ENCODE assay signal across 11 mouse cellular contexts in the genomic region with DNA sequence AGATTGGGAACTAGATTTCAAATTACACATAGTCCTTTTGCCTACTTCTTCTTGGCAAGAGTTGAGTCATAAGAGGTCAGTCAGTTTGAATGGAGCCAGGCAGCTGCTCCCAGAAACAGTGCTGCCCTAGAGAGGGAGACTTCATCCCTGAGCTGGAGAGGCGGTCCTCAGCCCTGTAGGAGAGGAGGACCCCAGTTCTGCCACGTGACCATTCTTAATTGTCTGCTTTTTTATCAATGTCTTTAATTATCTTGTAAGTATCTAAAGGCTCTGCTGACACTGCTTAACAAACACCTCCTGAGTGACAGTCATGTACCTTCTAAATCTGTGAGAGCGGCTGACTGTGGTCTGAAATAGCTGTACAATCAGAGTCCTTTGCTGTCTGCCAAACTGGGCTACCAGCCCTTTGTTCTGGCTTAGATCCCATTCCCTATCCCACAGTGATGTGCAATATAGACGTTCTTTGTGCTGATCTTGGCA. TPM values are rescaled to one million over a fixed set of nuclear protein-coding genes. Genes with fewer than 3 reads are reported as not detected.
DNase-seq lines count a peak whose midpoint lies in the region; ATAC-seq and TF ChIP-seq lines count a peak whose summit lies in the region.
"Had no signal": no experiment of that assay in that cellular context is flagged by ENCODE, and none has a peak within 500 bp of the region (broad histone marks: within the 10 kb centered on the region; RNA-seq: fewer than 3 reads in every experiment).

No protein-coding gene starts in this region.

- ATAC-seq in lung, embryonic 16.5 days (ENCODE audit: low read depth), result peak; percentile 62
- peak; percentile 89 for ATAC-seq in heart, embryonic 16.5 days (replicated peaks; ENCODE audit: extremely low read depth, insufficient read depth, low FRiP score)
- ATAC-seq in midbrain, embryonic 15.5 days (replicated peaks), result 0 out of 2 replicates have a peak, but pooled peaks have one; percentile 33

- no peaks in the 10 kb centered on the region for H3K27me3 ChIP-seq in lung, embryonic 16.5 days (ENCODE audit: control insufficient read depth, insufficient read depth, low read depth, low read length)
- H3K27me3 ChIP-seq in heart, embryonic 16.5 days (ENCODE audit: control insufficient read depth, insufficient read depth, low read length), result no peaks in the 10 kb centered on the region
- no peaks in the 10 kb centered on the region for H3K27me3 ChIP-seq in midbrain, embryonic 15.5 days (replicated peaks)
- H3K27me3 ChIP-seq: embryonic facial prominence, embryonic 13.5 days had no signal

- no peak overlapping the region for H3K9ac ChIP-seq in lung, embryonic 16.5 days (ENCODE audit: low read length)
- H3K9ac ChIP-seq in heart, embryonic 16.5 days (ENCODE audit: low read length), result peak overlapping the region; percentile 11; the same call in 1 of the 2 replicates
- no peak overlapping the region for H3K9ac ChIP-seq in midbrain, embryonic 15.5 days
- H3K9ac ChIP-seq: embryonic facial prominence, embryonic 13.5 days had no signal

- H3K27ac ChIP-seq in lung, embryonic 16.5 days (ENCODE audit: low read length), result no peak overlapping the region
- peak overlapping the region; percentile 87 for H3K27ac ChIP-seq in heart, embryonic 16.5 days (ENCODE audit: low read length)
- H3K27ac ChIP-seq in midbrain, embryonic 15.5 days, result no peak overlapping the region
- H3K27ac ChIP-seq: embryonic facial prominence, embryonic 13.5 days; kidney, postnatal 0 days had no signal

- H3K4me1 ChIP-seq in lung, embryonic 16.5 days (replicated peaks; ENCODE audit: control insufficient read depth, insufficient read depth, low read length), result no peaks in the 10 kb centered on the region
- no peaks in the 10 kb centered on the region; the same call in 1 of the 2 replicates for H3K4me1 ChIP-seq in lung, adult 2 months (ENCODE audit: control insufficient read depth, insufficient read depth, low read length)
- peaks cover 28% of the 10 kb centered on the region for H3K4me1 ChIP-seq in heart, embryonic 16.5 days (ENCODE audit: control insufficient read depth, insufficient read depth, low read length)
- no peaks in the 10 kb centered on the region for H3K4me1 ChIP-seq in midbrain, embryonic 15.5 days
- H3K4me1 ChIP-seq: embryonic facial prominence, embryonic 13.5 days had no signal

- TF ChIP-seq CTCF in lung, adult 2 months (IDR thresholded peaks at IDR 0.05; ENCODE audit: insufficient read depth, low read length), result no peak

- no peaks in the 10 kb centered on the region for H3K36me3 ChIP-seq in lung, embryonic 16.5 days (ENCODE audit: control insufficient read depth, insufficient read depth, low read length)
- H3K36me3 ChIP-seq in heart, embryonic 16.5 days (ENCODE audit: control insufficient read depth, insufficient read depth), result no peaks in the 10 kb centered on the region
- H3K36me3 ChIP-seq in midbrain, embryonic 15.5 days (replicated peaks), result no peaks in the 10 kb centered on the region

- no peak overlapping the region for H3K4me2 ChIP-seq in lung, embryonic 16.5 days (ENCODE audit: low read depth, low read length)
- H3K4me2 ChIP-seq in heart, embryonic 16.5 days (ENCODE audit: low read depth, low read length), result no peak overlapping the region
- no peak overlapping the region for H3K4me2 ChIP-seq in midbrain, embryonic 15.5 days
- H3K4me2 ChIP-seq: embryonic facial prominence, embryonic 13.5 days had no signal

- no peak for TF ChIP-seq POLR2A in lung, adult 2 months (IDR thresholded peaks at IDR 0.05; ENCODE audit: borderline replicate concordance, extremely low read depth, low read depth, low read length)

- 58% methylated on average over 4 of the region's 4 CpGs for WGBS in lung, embryonic 16.5 days
- 65% methylated on average over 4 of the region's 4 CpGs for WGBS in lung, adult 2 months
- 31% methylated on average over 4 of the region's 4 CpGs for WGBS in heart, embryonic 16.5 days
- 59% methylated on average over 4 of the region's 4 CpGs for WGBS in midbrain, embryonic 15.5 days

- DNase-seq in cerebellum, postnatal 14 days, result peak; percentile 22 to 47
- no peak for DNase-seq in cerebellum, adult 18-20 months
- no peak for DNase-seq in lung, adult 2 months
- no peak for DNase-seq in cerebellum, adult 8-10 months
- DNase-seq in cerebellum, postnatal 36 days, result no peak
- DNase-seq: liver had no signal

- H3K4me3 ChIP-seq in lung, embryonic 16.5 days (ENCODE audit: low read length), result no peak overlapping the region
- no peak overlapping the region for H3K4me3 ChIP-seq in lung, adult 2 months (replicated peaks; ENCODE audit: extremely low read depth, low read depth, low read length)
- H3K4me3 ChIP-seq in heart, embryonic 16.5 days (ENCODE audit: low read length), result no peak overlapping the region
- no peak overlapping the region for H3K4me3 ChIP-seq in midbrain, embryonic 15.5 days
- H3K4me3 ChIP-seq: embryonic facial prominence, embryonic 13.5 days had no signal

- no peaks in the 10 kb centered on the region for H3K9me3 ChIP-seq in lung, embryonic 16.5 days (ENCODE audit: control insufficient read depth, low read length)
- H3K9me3 ChIP-seq in heart, embryonic 16.5 days (replicated peaks; ENCODE audit: control insufficient read depth, low read length), result no peaks in the 10 kb centered on the region
- H3K9me3 ChIP-seq in midbrain, embryonic 15.5 days, result no peaks in the 10 kb centered on the region
- H3K9me3 ChIP-seq: embryonic facial prominence, embryonic 13.5 days had no signal

RNA-seq across cellular contexts. Expression of gene Limd1, which starts 11.3 kb away (rescaled TPM):
- 57.3 and 61.5 TPM in 2 replicates for polyA plus RNA-seq in lung, embryonic 16.5 days (2015; fragmentation: Nextera tagmentation; extraction: Ambion mirVana)
- 42.0 and 73.5 TPM in 2 replicates for polyA plus RNA-seq in lung, adult 2 months (2012; rRNA removed)
- 56.6 and 62.4 TPM in 2 replicates for polyA plus RNA-seq in heart, embryonic 16.5 days (2015; fragmentation: Nextera tagmentation; extraction: Ambion mirVana)
- 11.4 and 13.9 TPM in 2 replicates for polyA plus RNA-seq in midbrain, embryonic 15.5 days (2015; fragmentation: Nextera tagmentation; extraction: Ambion mirVana)

Comparison
In these comparisons a context has a peak if more than half of its experiments do, and no peak if none do; other contexts are left out.
1. DNase-seq: peak in cerebellum, postnatal 14 days (2 of 2); none in cerebellum, adult 18-20 months (0 of 2), lung, adult 2 months (single experiment), cerebellum, adult 8-10 months (single experiment) and cerebellum, postnatal 36 days (0 of 2).
2. ATAC-seq: peak in every context shown above with its lines; median percentile 89 in heart, embryonic 16.5 days; 62 in lung, embryonic 16.5 days; 33 in midbrain, embryonic 15.5 days.